Mouse (Mus musculus) leukemia stem cell, adult 10-12 weeks (primary cell): ENCODE measurements around the gene Lypd6b. TPM values are rescaled to one million over a fixed set of nuclear protein-coding genes. Genes with fewer than 3 reads are reported as not detected.

Experiments
- polyA plus RNA-seq: library from polyadenylated mRNA; stranded (reverse); fragments of >175 nt; gene quantifications from 2 replicates; pipeline ENCODE4 v1.2.3, GENCODE M21; 2012; ENCODE audit warnings: low replicate concordance

Lypd6b gene
- not detected in 2 replicates for polyA plus RNA-seq

GRCm38 (mm10) chr2:49787376-49788050 lies at the start of gene Lypd6b:
TSS of gene Lypd6b (plus strand) at chr2:49787688.

Other genes starting within 250 kb of the Lypd6b start
- gene Kif5c, start 168.4 kb upstream of the Lypd6b start, polyA plus RNA-seq: 0.46 TPM in 1 of 2 replicates, not detected in the other